Mouse (Mus musculus): ENCODE measurements around the gene Rfesd.

- TF ChIP-seq POLR2A (IDR thresholded peaks at IDR 0.05; ENCODE audit: borderline replicate concordance, extremely low read depth, low read depth, low read length) = no peak
- TF ChIP-seq CTCF (IDR thresholded peaks at IDR 0.05; ENCODE audit: insufficient read depth, low read length) = no peak
Observed at GRCm38 (mm10) chr13:75955357-75955992, 63.0 kb downstream of the Rfesd start.
